Comparison of ENCODE assay signal across 8 mouse cellular contexts in genomic region chr9:66713135-66714021, GRCm38 (mm10). TPM values are rescaled to one million over a fixed set of nuclear protein-coding genes. Genes with fewer than 3 reads are reported as not detected.
A peak's percentile ranks its signal among the peaks of the same experiment; 100 is the strongest.
DNase-seq lines count a peak whose midpoint lies in the region; ATAC-seq and TF ChIP-seq lines count a peak whose summit lies in the region.

Gene Car12, plus strand, starts transcription at chr9:66713686.

- H3K27me3 ChIP-seq in kidney, embryonic 16.5 days (ENCODE audit: insufficient read depth, low read length): no peaks in the 10 kb centered on the region
- no peaks in the 10 kb centered on the region for H3K27me3 ChIP-seq in lung, postnatal 0 days (replicated peaks; ENCODE audit: insufficient read depth, low read length)

- DNase-seq in left cerebral cortex, postnatal 36 days (ENCODE audit: low spot score in 2 of 2): peak; percentile 17 to 34
- DNase-seq in left cerebral cortex, adult 11 months (ENCODE audit: low spot score): no peak
- peak; percentile 46 for DNase-seq in c-Kit-positive CD71-positive TER-119-negative erythroid progenitor cells, embryonic 14.5 days (ENCODE audit: low read depth)
- DNase-seq in forelimb bud, embryonic 11.5 days (ENCODE audit: low read depth, low spot score): peak; percentile 74
- peak; percentile 27 for DNase-seq in lung, postnatal 0 days (ENCODE audit: low spot score)
- peak; percentile 67 for DNase-seq in retina, embryonic 14.5 days (ENCODE audit: low spot score)
- DNase-seq in adipocyte (ENCODE audit: low spot score): no peak

- intact Hi-C loops in left cerebral cortex, postnatal 36 days (cut with DNase I): no loop called here

- no peak within 1 kb of the TSS; the same call in 1 of the 2 replicates for H3K27ac ChIP-seq in kidney, embryonic 16.5 days (ENCODE audit: low read length)
- no peak within 1 kb of the TSS for H3K27ac ChIP-seq in lung, postnatal 0 days (ENCODE audit: low read length)

- peaks cover 21% of the 10 kb centered on the region for H3K4me1 ChIP-seq in kidney, embryonic 16.5 days (ENCODE audit: insufficient read depth, low read length)
- H3K4me1 ChIP-seq in lung, postnatal 0 days (ENCODE audit: insufficient read depth, low read depth, low read length): peaks cover 7% of the 10 kb centered on the region; the same call in 1 of the 2 replicates

- no peak for TF ChIP-seq EP300 in lung, postnatal 0 days (IDR thresholded peaks at IDR 0.05)

- no peaks in the 10 kb centered on the region for H3K9me3 ChIP-seq in kidney, embryonic 16.5 days (ENCODE audit: low read length)
- no peaks in the 10 kb centered on the region for H3K9me3 ChIP-seq in lung, postnatal 0 days (ENCODE audit: low read length)

- ATAC-seq in kidney, embryonic 16.5 days (ENCODE audit: low FRiP score, low TSS enrichment): peak; percentile 60
- ATAC-seq in lung, postnatal 0 days: peak; percentile 47

- peak within 1 kb of the TSS; percentile 51 for H3K4me3 ChIP-seq in kidney, embryonic 16.5 days (ENCODE audit: low read length)
- peak within 1 kb of the TSS; percentile 26 for H3K4me3 ChIP-seq in lung, postnatal 0 days (ENCODE audit: low read depth, low read length)

- peak within 1 kb of the TSS; percentile 62 for H3K9ac ChIP-seq in kidney, embryonic 16.5 days (replicated peaks; ENCODE audit: low read length)
- no peak within 1 kb of the TSS for H3K9ac ChIP-seq in lung, postnatal 0 days (replicated peaks; ENCODE audit: low read depth)

- H3K36me3 ChIP-seq in kidney, embryonic 16.5 days (ENCODE audit: insufficient read depth, low read length): no peaks in the 10 kb centered on the region
- H3K36me3 ChIP-seq in lung, postnatal 0 days (ENCODE audit: insufficient read depth, low read length): no peaks in the 10 kb centered on the region

- 15% methylated on average over 29 of the region's 29 CpGs for WGBS in kidney, embryonic 16.5 days
- WGBS in lung, postnatal 0 days: 13% methylated on average over 29 of the region's 29 CpGs

- no peak for TF ChIP-seq CTCF in lung, postnatal 0 days (IDR thresholded peaks at IDR 0.05)

- H3K4me2 ChIP-seq in kidney, embryonic 16.5 days (replicated peaks; ENCODE audit: low read depth, low read length): peak within 1 kb of the TSS; percentile 86
- H3K4me2 ChIP-seq in lung, postnatal 0 days (replicated peaks; ENCODE audit: low read depth, low read length): peak within 1 kb of the TSS; percentile 61

RNA-seq across cellular contexts. Expression of gene Car12, which starts in this region (rescaled TPM):
- total RNA-seq in left cerebral cortex, postnatal 36 days (2021): 10 to 100 TPM in 1 of 2 experiments, 1 to 10 TPM in 1; 8.7 to 15.4 TPM
- polyA plus RNA-seq in kidney, embryonic 16.5 days (2015; fragmentation: Nextera tagmentation; extraction: Ambion mirVana): 27.7 and 30.7 TPM in 2 replicates
- 0.24 and 0.35 TPM in 2 replicates for polyA plus RNA-seq in lung, postnatal 0 days (2015; fragmentation: Nextera tagmentation; extraction: Ambion mirVana)

Comparison
In these comparisons a context has a peak if more than half of its experiments do, and no peak if none do; other contexts are left out.
1. RNA of gene Car12 (polyA plus RNA-seq): 27.7 to 30.7 TPM in kidney, embryonic 16.5 days; 0.24 to 0.35 TPM in lung, postnatal 0 days; every median in the first group is over 10 times any median in the second.
2. DNase-seq: peak in left cerebral cortex, postnatal 36 days (2 of 2), c-Kit-positive CD71-positive TER-119-negative erythroid progenitor cells, embryonic 14.5 days (single experiment), forelimb bud, embryonic 11.5 days (single experiment) and retina, embryonic 14.5 days (single experiment); none in left cerebral cortex, adult 11 months (single experiment) and adipocyte (single experiment).
3. Peak in DNase-seq, ATAC-seq, H3K4me3 ChIP-seq and H3K4me2 ChIP-seq in lung, postnatal 0 days; RNA of the gene not detected or under 1 TPM.